Mouse (Mus musculus) small intestine, adult 2 months (tissue): ENCODE data around the gene Pitpnm1.

ENCODE experiments used
- CTCF ChIP-seq: fragments of 200-500 bp; IDR thresholded peaks from 2 replicates; pipeline ENCODE4 v1.5.1; 2012; ENCODE audit warnings: low read depth, mild to moderate bottlenecking, control low read depth, inconsistent platforms, low read length, moderate library complexity, mixed read lengths; ENCODE audit not compliant: insufficient replicate concordance, insufficient read length; ENCODE audit errors: extremely low read depth
- POLR2A ChIP-seq: fragments of 200-500 bp; IDR thresholded peaks from 2 replicates; pipeline ENCODE4 v1.6.1; 2012; ENCODE audit warnings: low read depth, mild to moderate bottlenecking, control low read depth, inconsistent platforms, low read length, moderate library complexity

DNA sequence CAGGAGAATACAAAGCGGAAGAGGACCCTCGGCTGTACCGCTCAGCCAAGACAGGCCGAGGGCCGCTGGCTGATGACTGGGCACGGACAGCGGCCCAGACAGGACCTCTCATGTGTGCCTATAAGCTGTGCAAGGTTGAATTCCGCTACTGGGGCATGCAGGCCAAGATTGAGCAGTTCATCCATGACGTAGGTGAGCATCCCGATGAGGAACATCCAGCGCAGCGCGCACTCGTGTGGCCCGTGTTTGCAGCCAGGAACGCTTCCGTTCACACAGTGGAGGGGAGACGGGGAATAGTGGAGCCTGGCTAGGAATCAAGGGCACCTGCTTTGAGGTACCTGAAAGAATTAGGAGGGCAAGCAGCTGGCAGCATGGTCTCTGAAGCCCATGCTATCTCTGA lies 3.5 kb downstream of the Pitpnm1 start:
- TF ChIP-seq CTCF (no peak), POLR2A (no peak)
